Mouse (Mus musculus) 416B (cell line): ENCODE measurements around the gene Thbs4.
A peak's percentile ranks its signal among the peaks of the same experiment; 100 is the strongest.
"Not testable (repeated sequence)": the region's sequence is repeated elsewhere in the genome, so short reads cannot be mapped to it uniquely, and the experiment has no call there.

ENCODE experiments used
- DNase-seq: peaks from one replicate; pipeline ENCODE4 v3.0.0; 2011; ENCODE audit warnings: low read depth

Thbs4 gene

GRCm38 (mm10) chr13:92794462-92795214 lies at the start of gene Thbs4:
Gene Thbs4 (minus strand): TSS chr13:92794818.
- no peak for DNase-seq

GRCm38 (mm10) chr13:92833162-92833561 lies 38.5 kb upstream of the Thbs4 start:
- no peak for DNase-seq

GRCm38 (mm10) chr13:92828820-92829219 lies 34.2 kb upstream of the Thbs4 start:
- DNase-seq, result no peak

GRCm38 (mm10) chr13:92817357-92817756 lies 22.7 kb upstream of the Thbs4 start:
- DNase-seq, result no peak

GRCm38 (mm10) chr13:92816329-92816728 lies 21.7 kb upstream of the Thbs4 start:
- no peak for DNase-seq

- not testable (repeated sequence) for DNase-seq
Measured at GRCm38 (mm10) chr13:92810592-92810991, 16.0 kb upstream of the Thbs4 start.

- no peak for DNase-seq
Measured at GRCm38 (mm10) chr13:92807849-92808248, 13.2 kb upstream of the Thbs4 start.

- DNase-seq, result no peak
Measured at GRCm38 (mm10) chr13:92806785-92807184, 12.2 kb upstream of the Thbs4 start.

GRCm38 (mm10) chr13:92799306-92799925 lies 4.8 kb upstream of the Thbs4 start:
- no peak for DNase-seq

- DNase-seq, result no peak
Measured at GRCm38 (mm10) chr13:92798830-92799229, 4.2 kb upstream of the Thbs4 start.

GRCm38 (mm10) chr13:92793636-92794035 lies 982 bp downstream of the Thbs4 start:
- DNase-seq, result no peak

GRCm38 (mm10) chr13:92791474-92791873 lies 3.1 kb downstream of the Thbs4 start:
- DNase-seq, result peak; percentile 15

- no peak for DNase-seq
Measured at GRCm38 (mm10) chr13:92784311-92784710, 10.3 kb downstream of the Thbs4 start.

GRCm38 (mm10) chr13:92783551-92783950 lies 11.1 kb downstream of the Thbs4 start:
- no peak for DNase-seq

GRCm38 (mm10) chr13:92780927-92781326 lies 13.7 kb downstream of the Thbs4 start:
- no peak for DNase-seq

GRCm38 (mm10) chr13:92780076-92780475 lies 14.5 kb downstream of the Thbs4 start:
- no peak for DNase-seq

- peak; percentile 9 for DNase-seq
Measured at GRCm38 (mm10) chr13:92778642-92779041, 16.0 kb downstream of the Thbs4 start.

- no peak for DNase-seq
Measured at GRCm38 (mm10) chr13:92775916-92776315, 18.7 kb downstream of the Thbs4 start.

- peak; percentile 86 for DNase-seq
Measured at GRCm38 (mm10) chr13:92774887-92775286, 19.7 kb downstream of the Thbs4 start.

GRCm38 (mm10) chr13:92772500-92772899 lies 22.1 kb downstream of the Thbs4 start:
- DNase-seq, result no peak

GRCm38 (mm10) chr13:92771566-92771965 lies 23.1 kb downstream of the Thbs4 start:
- DNase-seq, result no peak

- no peak for DNase-seq
Measured at GRCm38 (mm10) chr13:92765454-92766242, 29.0 kb downstream of the Thbs4 start.

GRCm38 (mm10) chr13:92762322-92762721 lies 32.3 kb downstream of the Thbs4 start:
- no peak for DNase-seq
